Mouse (Mus musculus): Measurements from ENCODE around the gene Zfp101. TPM values are rescaled to one million over a fixed set of nuclear protein-coding genes. Genes with fewer than 3 reads are reported as not detected.

Zfp101 gene
- polyA plus RNA-seq, 1 experiment from 2014 or later: 24.3 TPM

Other genes starting within 250 kb of the Zfp101 start
- 0.06 TPM in 1 of 2 replicates, not detected in the other for gene Olfr55, start 226.2 kb downstream of the Zfp101 start, polyA plus RNA-seq (2015; fragmentation: Nextera tagmentation; extraction: Ambion mirVana)
- not detected in 2 replicates for gene Olfr239, start 203.3 kb downstream of the Zfp101 start, polyA plus RNA-seq (2015; fragmentation: Nextera tagmentation; extraction: Ambion mirVana)
- gene Olfr1564, start 173.0 kb downstream of the Zfp101 start, polyA plus RNA-seq (2015; fragmentation: Nextera tagmentation; extraction: Ambion mirVana): not detected in 2 replicates
- gene Zfp955a, start 139.5 kb downstream of the Zfp101 start, polyA plus RNA-seq (2015; fragmentation: Nextera tagmentation; extraction: Ambion mirVana): 19.0 and 21.2 TPM in 2 replicates
- gene Olfr63, start 130.0 kb downstream of the Zfp101 start, polyA plus RNA-seq (2015; fragmentation: Nextera tagmentation; extraction: Ambion mirVana): 0.04 TPM in 1 of 2 replicates, not detected in the other
- 15.6 and 17.6 TPM in 2 replicates for gene Zfp955b, start 105.1 kb downstream of the Zfp101 start, polyA plus RNA-seq (2015; fragmentation: Nextera tagmentation; extraction: Ambion mirVana)
- 10.8 and 12.2 TPM in 2 replicates for gene Zfp81, start 35.8 kb downstream of the Zfp101 start, polyA plus RNA-seq (2015; fragmentation: Nextera tagmentation; extraction: Ambion mirVana)
- not detected in 2 replicates for gene Actl9, start 38.3 kb upstream of the Zfp101 start, polyA plus RNA-seq (2015; fragmentation: Nextera tagmentation; extraction: Ambion mirVana)
- gene Adamts10, start 129.6 kb upstream of the Zfp101 start, polyA plus RNA-seq (2015; fragmentation: Nextera tagmentation; extraction: Ambion mirVana): 85.5 and 110 TPM in 2 replicates
- 2.6 and 4.2 TPM in 2 replicates for gene Myo1f, start 161.1 kb upstream of the Zfp101 start, polyA plus RNA-seq (2015; fragmentation: Nextera tagmentation; extraction: Ambion mirVana)
- 49.1 and 50.2 TPM in 2 replicates for gene Zfp414, start 234.4 kb upstream of the Zfp101 start, polyA plus RNA-seq (2015; fragmentation: Nextera tagmentation; extraction: Ambion mirVana)
- gene Pram1, start 243.4 kb upstream of the Zfp101 start, polyA plus RNA-seq (2015; fragmentation: Nextera tagmentation; extraction: Ambion mirVana): 0.72 and 0.91 TPM in 2 replicates

Data from embryonic facial prominence, embryonic 13.5 days (tissue).